Mouse (Mus musculus) embryonic facial prominence, embryonic 14.5 days (tissue): ENCODE results near the gene Dpyd. TPM values are rescaled to one million over a fixed set of nuclear protein-coding genes. Genes with fewer than 3 reads are reported as not detected.

ENCODE experiments used
- ATAC-seq: fragments of 200-750 bp; cut with Nextera tagmentation; 2 replicates; pipeline ENCODE4 v1.8.0; 2017; ENCODE audit warnings: low read depth, moderate number of reproducible peaks, moderate TSS enrichment
- DNase-seq: peaks from one replicate; pipeline ENCODE4 v3.0.0-alpha.2; 2015; ENCODE audit warnings: low spot score
- H3K27ac ChIP-seq: fragments of 300-500 bp; sonication (generic); replicated peaks from 2 replicates; pipeline ENCODE4 v1.5.1; 2014; ENCODE audit warnings: low read depth, mild to moderate bottlenecking, low read length, moderate library complexity
- H3K27me3 ChIP-seq: fragments of 300-500 bp; sonication (generic); replicated peaks from 2 replicates; pipeline ENCODE4 v1.6.1; 2014; ENCODE audit warnings: low read length; ENCODE audit not compliant: control insufficient read depth, insufficient read depth
- H3K36me3 ChIP-seq: fragments of 300-500 bp; sonication (generic); 2 replicates; pipeline ENCODE4 v1.6.1; 2014; ENCODE audit warnings: low read length, mixed read lengths; ENCODE audit not compliant: control insufficient read depth, insufficient read depth
- H3K4me1 ChIP-seq: fragments of 300-500 bp; sonication (generic); 2 replicates; pipeline ENCODE4 v1.6.1; 2014; ENCODE audit warnings: antibody characterized with exemption, low read length; ENCODE audit not compliant: control insufficient read depth, insufficient read depth
- H3K4me2 ChIP-seq: fragments of 300-500 bp; sonication (generic); 2 replicates; pipeline ENCODE4 v1.6.1; 2014; ENCODE audit warnings: low read depth, mild to moderate bottlenecking, low read length, moderate library complexity, mixed read lengths
- H3K4me3 ChIP-seq: fragments of 300-500 bp; sonication (generic); 2 replicates; pipeline ENCODE4 v1.5.1; 2014; ENCODE audit warnings: low read depth, mild to moderate bottlenecking, low read length
- H3K9ac ChIP-seq: fragments of 300-500 bp; sonication (generic); 2 replicates; pipeline ENCODE4 v1.6.1; 2014; ENCODE audit warnings: low read depth, mild to moderate bottlenecking, low read length, moderate library complexity, mixed read lengths
- H3K9me3 ChIP-seq: fragments of 300-500 bp; sonication (generic); 2 replicates; pipeline ENCODE4 v1.6.1; 2016; ENCODE audit warnings: low read length; ENCODE audit not compliant: control insufficient read depth
- WGBS: fragments of 180-500 bp; shearing (Covaris S2); extraction: QIAGEN DNeasy Blood & Tissue Kit; methylation state at CpG from one replicate; pipeline ENCODE4 v1.1.7; 2014; 5-methylcytosine and 5-hydroxymethylcytosine counted together
- polyA plus RNA-seq: library from polyadenylated mRNA; unstranded; fragments of >200 nt; fragmentation: Nextera tagmentation; extraction: Ambion mirVana; gene quantifications from 2 replicates; pipeline ENCODE4 v1.2.1, GENCODE M21; 2014

Dpyd gene
- polyA plus RNA-seq, 1 experiment from 2014 or later = 6.9 TPM

GRCm38 (mm10) chr3:119382395-119382794 lies 820.5 kb downstream of the Dpyd start:
- 74% methylated on average over 1 of the region's 1 CpGs for WGBS
- no peak overlapping the region for H3K9ac ChIP-seq
- H3K9me3 ChIP-seq = no peaks in the 10 kb centered on the region
- H3K27me3 ChIP-seq = no peaks in the 10 kb centered on the region
- H3K4me3 ChIP-seq = no peak overlapping the region
- DNase-seq (no peak), ATAC-seq (no peak)
- H3K4me1 ChIP-seq = no peaks in the 10 kb centered on the region
- no peak overlapping the region for H3K27ac ChIP-seq
- no peak overlapping the region for H3K4me2 ChIP-seq
- H3K36me3 ChIP-seq = no peaks in the 10 kb centered on the region

GRCm38 (mm10) chr3:119387332-119388105 lies 825.6 kb downstream of the Dpyd start:
- H3K27ac ChIP-seq = no peak overlapping the region
- H3K9ac ChIP-seq = no peak overlapping the region; the same call in 1 of the 2 replicates
- H3K4me1 ChIP-seq = no peaks in the 10 kb centered on the region
- DNase-seq (peak; percentile 22), ATAC-seq (no peak)
- no peaks in the 10 kb centered on the region for H3K27me3 ChIP-seq
- no peaks in the 10 kb centered on the region for H3K36me3 ChIP-seq
- peak overlapping the region; percentile 30 for H3K4me2 ChIP-seq
- 58% methylated on average over 26 of the region's 26 CpGs for WGBS
- no peaks in the 10 kb centered on the region for H3K9me3 ChIP-seq
- 0 out of 2 replicates have a peak overlapping the region, but pooled peaks have one; percentile 3 for H3K4me3 ChIP-seq

GRCm38 (mm10) chr3:119397205-119397604 lies 835.3 kb downstream of the Dpyd start:
- DNase-seq (no peak), ATAC-seq (no peak)
- H3K4me1 ChIP-seq = no peaks in the 10 kb centered on the region
- no peaks in the 10 kb centered on the region for H3K36me3 ChIP-seq
- H3K9me3 ChIP-seq = no peaks in the 10 kb centered on the region
- H3K9ac ChIP-seq = no peak overlapping the region
- 58% methylated on average over 5 of the region's 5 CpGs for WGBS
- H3K4me2 ChIP-seq = no peak overlapping the region
- no peak overlapping the region for H3K4me3 ChIP-seq
- H3K27me3 ChIP-seq = no peaks in the 10 kb centered on the region
- H3K27ac ChIP-seq = no peak overlapping the region

- WGBS = 62% methylated on average over 7 of the region's 7 CpGs
- Histone ChIP-seq H3K4me3 (no peak overlapping the region), H3K4me1 (no peaks in the 10 kb centered on the region), H3K4me2 (no peak overlapping the region), H3K27me3 (no peaks in the 10 kb centered on the region), H3K27ac (no peak overlapping the region), H3K9ac (no peak overlapping the region), H3K9me3 (no peaks in the 10 kb centered on the region), H3K36me3 (no peaks in the 10 kb centered on the region)
- DNase-seq (no peak), ATAC-seq (no peak)
Measured at GRCm38 (mm10) chr3:119402836-119403728, 841.2 kb downstream of the Dpyd start.

GRCm38 (mm10) chr3:119419087-119419709 lies 857.3 kb downstream of the Dpyd start:
- H3K4me2 ChIP-seq = no peak overlapping the region
- 0 out of 2 replicates have a peak, but pooled peaks cover 4% of the 10 kb centered on the region for H3K9me3 ChIP-seq
- H3K27ac ChIP-seq = no peak overlapping the region
- H3K9ac ChIP-seq = no peak overlapping the region
- H3K36me3 ChIP-seq = no peaks in the 10 kb centered on the region
- 63% methylated on average over 9 of the region's 9 CpGs for WGBS
- no peak for DNase-seq
- ATAC-seq = no peak
- H3K4me1 ChIP-seq = no peaks in the 10 kb centered on the region
- H3K4me3 ChIP-seq = no peak overlapping the region
- no peaks in the 10 kb centered on the region for H3K27me3 ChIP-seq

GRCm38 (mm10) chr3:119419745-119420144 lies 857.8 kb downstream of the Dpyd start:
- Histone ChIP-seq H3K4me1 (no peaks in the 10 kb centered on the region), H3K4me2 (no peak overlapping the region), H3K4me3 (no peak overlapping the region), H3K36me3 (no peaks in the 10 kb centered on the region), H3K27ac (no peak overlapping the region), H3K9me3 (0 out of 2 replicates have a peak, but pooled peaks cover 4% of the 10 kb centered on the region), H3K9ac (no peak overlapping the region), H3K27me3 (no peaks in the 10 kb centered on the region)
- ATAC-seq (no peak), DNase-seq (peak; percentile 62)
- WGBS = 70% methylated on average over 2 of the region's 2 CpGs

GRCm38 (mm10) chr3:119431339-119431738 lies 869.4 kb downstream of the Dpyd start:
- no peak for DNase-seq
- Histone ChIP-seq H3K27me3 (no peaks in the 10 kb centered on the region), H3K27ac (no peak overlapping the region), H3K9ac (no peak overlapping the region), H3K9me3 (no peaks in the 10 kb centered on the region), H3K4me3 (no peak overlapping the region), H3K36me3 (no peaks in the 10 kb centered on the region), H3K4me1 (no peaks in the 10 kb centered on the region), H3K4me2 (no peak overlapping the region)
- no peak for ATAC-seq
- 75% methylated on average over 8 of the region's 8 CpGs for WGBS

GRCm38 (mm10) chr3:119431757-119432156 lies 869.8 kb downstream of the Dpyd start:
- ATAC-seq (no peak), DNase-seq (no peak)
- H3K27ac ChIP-seq = no peak overlapping the region
- H3K4me2 ChIP-seq = no peak overlapping the region
- no peaks in the 10 kb centered on the region for H3K27me3 ChIP-seq
- no peak overlapping the region for H3K4me3 ChIP-seq
- 66% methylated on average over 7 of the region's 7 CpGs for WGBS
- no peaks in the 10 kb centered on the region for H3K9me3 ChIP-seq
- H3K9ac ChIP-seq = no peak overlapping the region
- no peaks in the 10 kb centered on the region for H3K36me3 ChIP-seq
- no peaks in the 10 kb centered on the region for H3K4me1 ChIP-seq
